Mouse (Mus musculus): Measurements from ENCODE around the gene Gtf2h1.
"Not testable (repeated sequence)": the region's sequence is repeated elsewhere in the genome, so short reads cannot be mapped to it uniquely, and the experiment has no call there.

The Gtf2h1 gene

GRCm38 (mm10) chr7:46831693-46832092 lies 35.8 kb downstream of the Gtf2h1 start:
- no peak for DNase-seq

- not testable (repeated sequence) for DNase-seq
Observed at GRCm38 (mm10) chr7:46832112-46832810, 36.4 kb downstream of the Gtf2h1 start.

GRCm38 (mm10) chr7:46833266-46833665 lies 37.4 kb downstream of the Gtf2h1 start:
- DNase-seq: peak; percentile 69

GRCm38 (mm10) chr7:46833670-46834255 lies 37.9 kb downstream of the Gtf2h1 start:
- DNase-seq: no peak

- DNase-seq: no peak
Observed at GRCm38 (mm10) chr7:46834994-46835610, 39.2 kb downstream of the Gtf2h1 start.

GRCm38 (mm10) chr7:46836357-46836756 lies 40.5 kb downstream of the Gtf2h1 start:
- no peak for DNase-seq

- no peak for DNase-seq
Observed at GRCm38 (mm10) chr7:46837073-46837472, 41.2 kb downstream of the Gtf2h1 start.

- DNase-seq: peak; percentile 53
Observed at GRCm38 (mm10) chr7:46838104-46838671, 42.3 kb downstream of the Gtf2h1 start.

- peak; percentile 75 for DNase-seq
Observed at GRCm38 (mm10) chr7:46838891-46839302, 43.0 kb downstream of the Gtf2h1 start.

GRCm38 (mm10) chr7:46839446-46839845 lies 43.5 kb downstream of the Gtf2h1 start:
- DNase-seq: peak; percentile 22

GRCm38 (mm10) chr7:46839861-46840260 lies 44.0 kb downstream of the Gtf2h1 start:
- DNase-seq: no peak

GRCm38 (mm10) chr7:46840326-46840725 lies 44.4 kb downstream of the Gtf2h1 start:
- peak; percentile 64 for DNase-seq

GRCm38 (mm10) chr7:46840787-46841525 lies 45.1 kb downstream of the Gtf2h1 start, which contains the start of gene Ldha:
TSS of gene Ldha (plus strand) at chr7:46841475.
- DNase-seq: no peak

- DNase-seq: peak; percentile 22
Observed at GRCm38 (mm10) chr7:46842278-46842677, 46.4 kb downstream of the Gtf2h1 start.

- peak; percentile 19 for DNase-seq
Observed at GRCm38 (mm10) chr7:46843576-46843975, 47.7 kb downstream of the Gtf2h1 start.

- peak; percentile 97 for DNase-seq
Observed at GRCm38 (mm10) chr7:46845211-46845977, 49.5 kb downstream of the Gtf2h1 start.

- DNase-seq: peak; percentile 41
Observed at GRCm38 (mm10) chr7:46845978-46846485, 50.1 kb downstream of the Gtf2h1 start.

GRCm38 (mm10) chr7:46846486-46847244 lies 50.8 kb downstream of the Gtf2h1 start:
- peak; percentile 47 for DNase-seq

- no peak for DNase-seq
Observed at GRCm38 (mm10) chr7:46849287-46849686, 53.4 kb downstream of the Gtf2h1 start.

- DNase-seq: no peak
Observed at GRCm38 (mm10) chr7:46851026-46851425, 55.1 kb downstream of the Gtf2h1 start.

GRCm38 (mm10) chr7:46852666-46853065 lies 56.8 kb downstream of the Gtf2h1 start:
- DNase-seq: no peak
